Mouse (Mus musculus) embryonic fibroblast, embryonic 13.5 days (primary cell): ENCODE results near the gene Tctex1d2.

Experiments used
- CTCF ChIP-seq: IDR thresholded peaks from 2 replicates; pipeline ENCODE4 v1.5.1; 2011; ENCODE audit warnings: mild to moderate bottlenecking, control low read depth, low read length, moderate library complexity, borderline replicate concordance; ENCODE audit not compliant: insufficient read depth
- POLR2A ChIP-seq: IDR thresholded peaks from 2 replicates; pipeline ENCODE4 v1.6.1; 2011; ENCODE audit warnings: low read depth, mild to moderate bottlenecking, control low read depth, low read length, moderate library complexity

DNA sequence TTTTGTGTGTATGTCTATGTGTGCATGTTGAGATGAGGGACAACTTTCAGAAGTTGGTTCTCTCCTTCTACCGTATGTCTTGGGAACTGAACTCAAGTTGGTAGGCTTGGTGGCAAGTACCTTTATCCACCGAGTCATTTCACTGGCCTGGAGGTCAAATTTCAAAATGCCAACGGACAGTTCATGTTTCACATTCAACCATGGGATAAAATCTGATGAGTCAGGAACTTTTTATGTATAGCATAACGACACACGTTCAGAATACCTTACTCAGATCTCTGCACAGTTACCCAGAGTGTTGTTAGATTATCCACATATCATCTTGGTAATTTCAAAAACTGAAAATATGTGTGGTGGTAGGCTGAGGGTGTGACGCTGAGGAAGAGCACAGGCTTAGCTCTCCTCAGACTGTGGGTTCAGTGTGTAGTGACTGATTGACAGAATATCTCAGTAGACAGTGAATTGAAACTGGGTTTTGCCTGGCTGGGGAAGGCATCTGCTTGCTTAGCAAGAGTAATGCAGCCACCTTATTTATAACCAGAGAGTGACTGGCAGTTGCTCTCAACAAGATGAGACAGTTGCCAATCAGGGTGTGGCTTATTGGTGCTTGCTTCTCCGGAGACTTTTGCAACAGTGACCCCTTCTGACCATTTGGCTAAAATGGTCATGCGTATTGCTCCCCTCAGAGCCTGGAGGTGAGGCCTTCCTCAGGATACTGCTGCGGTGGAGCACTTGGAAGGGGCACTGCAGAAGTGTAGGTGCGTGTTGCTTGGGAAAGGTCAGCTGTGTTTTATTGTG is 38.3 kb downstream of the Tctex1d2 start:
- TF ChIP-seq POLR2A, result no peak
- TF ChIP-seq CTCF, result peak; percentile 25; the same call in 1 of the 2 replicates
